8 mouse cellular contexts compared by ENCODE assay signal in genomic region chr3:152209177-152209966, GRCm38 (mm10). TPM values are rescaled to one million over a fixed set of nuclear protein-coding genes. Genes with fewer than 3 reads are reported as not detected.
DNase-seq lines count a peak whose midpoint lies in the region; ATAC-seq and TF ChIP-seq lines count a peak whose summit lies in the region.

No protein-coding gene starts in this region.

- peak overlapping the region; percentile 99 for H3K4me3 ChIP-seq in embryonic facial prominence, embryonic 10.5 days
- peak overlapping the region; percentile 99 for H3K4me3 ChIP-seq in hindbrain, embryonic 10.5 days
- H3K4me3 ChIP-seq in liver, postnatal 0 days (ENCODE audit: low read depth, low read length), result peak overlapping the region; percentile 93
- peak overlapping the region; percentile 98 for H3K4me3 ChIP-seq in neural tube, embryonic 14.5 days (ENCODE audit: low read depth, low read length)

- H3K4me1 ChIP-seq in embryonic facial prominence, embryonic 10.5 days, result peaks cover 36% of the 10 kb centered on the region
- peaks cover 37% of the 10 kb centered on the region for H3K4me1 ChIP-seq in hindbrain, embryonic 10.5 days (replicated peaks)
- H3K4me1 ChIP-seq in liver, postnatal 0 days (ENCODE audit: insufficient read depth), result peaks cover 19% of the 10 kb centered on the region
- H3K4me1 ChIP-seq in neural tube, embryonic 14.5 days (ENCODE audit: control insufficient read depth, insufficient read depth, low read length), result peaks cover 23% of the 10 kb centered on the region

- peak overlapping the region; percentile 97 for H3K9ac ChIP-seq in liver, postnatal 0 days (replicated peaks)
- H3K9ac ChIP-seq in neural tube, embryonic 14.5 days (replicated peaks; ENCODE audit: low read depth, low read length), result peak overlapping the region; percentile 100

- peak; percentile 28 for ATAC-seq in CD4-positive, CD25-positive, alpha-beta regulatory T cell, adult 4 months
- peak; percentile 64 for ATAC-seq in liver, postnatal 0 days
- ATAC-seq in neural tube, embryonic 14.5 days (ENCODE audit: low read depth), result peak; percentile 42

- H3K36me3 ChIP-seq in embryonic facial prominence, embryonic 10.5 days (replicated peaks), result peaks cover 30% of the 10 kb centered on the region
- H3K36me3 ChIP-seq in hindbrain, embryonic 10.5 days, result peaks cover 28% of the 10 kb centered on the region
- H3K36me3 ChIP-seq in liver, postnatal 0 days (replicated peaks; ENCODE audit: insufficient read depth, low read length), result no peaks in the 10 kb centered on the region
- H3K36me3 ChIP-seq in neural tube, embryonic 14.5 days (ENCODE audit: control insufficient read depth, insufficient read depth, low read length), result no peaks in the 10 kb centered on the region

- 7% methylated on average over 25 of the region's 25 CpGs for WGBS in embryonic facial prominence, embryonic 10.5 days
- WGBS in hindbrain, embryonic 10.5 days, result 10% methylated on average over 25 of the region's 25 CpGs
- WGBS in liver, postnatal 0 days (ENCODE audit: insufficient replicate concordance), result 4% methylated on average over 25 of the region's 25 CpGs
- WGBS in neural tube, embryonic 14.5 days, result 5% methylated on average over 25 of the region's 25 CpGs

- H3K27me3 ChIP-seq in embryonic facial prominence, embryonic 10.5 days (replicated peaks; ENCODE audit: low read depth, poor library complexity, severe bottlenecking), result no peaks in the 10 kb centered on the region
- H3K27me3 ChIP-seq in hindbrain, embryonic 10.5 days (ENCODE audit: insufficient read depth, poor library complexity, severe bottlenecking), result no peaks in the 10 kb centered on the region
- H3K27me3 ChIP-seq in liver, postnatal 0 days (ENCODE audit: insufficient read depth, low read length), result no peaks in the 10 kb centered on the region
- H3K27me3 ChIP-seq in neural tube, embryonic 14.5 days (ENCODE audit: control insufficient read depth, insufficient read depth, low read length), result no peaks in the 10 kb centered on the region

- H3K9me3 ChIP-seq in embryonic facial prominence, embryonic 10.5 days, result no peaks in the 10 kb centered on the region
- no peaks in the 10 kb centered on the region for H3K9me3 ChIP-seq in hindbrain, embryonic 10.5 days
- no peaks in the 10 kb centered on the region for H3K9me3 ChIP-seq in liver, postnatal 0 days (ENCODE audit: low read length)
- no peaks in the 10 kb centered on the region for H3K9me3 ChIP-seq in neural tube, embryonic 14.5 days (ENCODE audit: control insufficient read depth, low read length)

- H3K27ac ChIP-seq in embryonic facial prominence, embryonic 10.5 days (replicated peaks), result peak overlapping the region; percentile 100
- peak overlapping the region; percentile 100 for H3K27ac ChIP-seq in hindbrain, embryonic 10.5 days
- H3K27ac ChIP-seq in liver, postnatal 0 days (ENCODE audit: low read depth), result peak overlapping the region; percentile 99
- H3K27ac ChIP-seq in neural tube, embryonic 14.5 days (ENCODE audit: low read depth, low read length), result peak overlapping the region; percentile 100

- H3K4me2 ChIP-seq in liver, postnatal 0 days (ENCODE audit: low read depth, low read length), result peak overlapping the region; percentile 83
- H3K4me2 ChIP-seq in neural tube, embryonic 14.5 days (ENCODE audit: low read depth, low read length), result peak overlapping the region; percentile 91

- DNase-seq in embryo, embryonic 10 days (ENCODE audit: low spot score), result peak; percentile 72
- DNase-seq in embryo, embryonic 9.5 days (ENCODE audit: extremely low spot score), result no peak
- DNase-seq in embryonic facial prominence, embryonic 10.5 days (ENCODE audit: low spot score), result peak; percentile 72
- peak; percentile 62 for DNase-seq in hindbrain, embryonic 10.5 days (ENCODE audit: low spot score)
- peak; percentile 71 for DNase-seq in liver, postnatal 0 days
- no peak for DNase-seq in left cerebral cortex, adult 8-10 months (ENCODE audit: low spot score in 2 of 2)

- TF ChIP-seq EP300 in liver, postnatal 0 days (IDR thresholded peaks at IDR 0.05; ENCODE audit: low read depth), result no peak

- TF ChIP-seq CTCF in liver, postnatal 0 days (IDR thresholded peaks at IDR 0.05; ENCODE audit: low read depth), result no peak

RNA-seq across cellular contexts. Expression of gene Dnajb4, which starts 0.7 kb away (rescaled TPM):
- polyA plus RNA-seq in CD4-positive, CD25-positive, alpha-beta regulatory T cell, adult 4 months (2017; shearing (Covaris generic)), result 1 to 10 TPM; 8.1 to 10.0 TPM
- polyA plus RNA-seq in embryonic facial prominence, embryonic 10.5 days (2016; fragmentation: Nextera tagmentation; extraction: Ambion mirVana), result 18.5 and 20.1 TPM in 2 replicates
- polyA plus RNA-seq in hindbrain, embryonic 10.5 days (2016; fragmentation: Nextera tagmentation; extraction: Ambion mirVana), result 19.9 and 21.2 TPM in 2 replicates
- 25.9 and 28.8 TPM in 2 replicates for polyA plus RNA-seq in liver, postnatal 0 days (2015; fragmentation: Nextera tagmentation; extraction: Ambion mirVana)
- polyA plus RNA-seq in neural tube, embryonic 14.5 days (2014; fragmentation: Nextera tagmentation; extraction: Ambion mirVana), result 48.6 and 50.4 TPM in 2 replicates
- total RNA-seq in left cerebral cortex, adult 8-10 months (2022), result 10 to 100 TPM; 62.7 to 70.1 (median 65.9) TPM

RNA-seq across cellular contexts. Expression of gene Fubp1, which starts 0.8 kb away (rescaled TPM):
- polyA plus RNA-seq in CD4-positive, CD25-positive, alpha-beta regulatory T cell, adult 4 months (2017; shearing (Covaris generic)), result 100 to 1,000 TPM; 256 to 262 TPM
- 438 and 447 TPM in 2 replicates for polyA plus RNA-seq in embryonic facial prominence, embryonic 10.5 days (2016; fragmentation: Nextera tagmentation; extraction: Ambion mirVana)
- 321 and 408 TPM in 2 replicates for polyA plus RNA-seq in hindbrain, embryonic 10.5 days (2016; fragmentation: Nextera tagmentation; extraction: Ambion mirVana)
- polyA plus RNA-seq in liver, postnatal 0 days (2015; fragmentation: Nextera tagmentation; extraction: Ambion mirVana), result 33.5 and 37.1 TPM in 2 replicates
- 223 and 230 TPM in 2 replicates for polyA plus RNA-seq in neural tube, embryonic 14.5 days (2014; fragmentation: Nextera tagmentation; extraction: Ambion mirVana)
- total RNA-seq in left cerebral cortex, adult 8-10 months (2022), result 100 to 1,000 TPM in 3 of 4 experiments, 10 to 100 TPM in 1; 98.9 to 115 (median 104) TPM

RNA-seq across cellular contexts. Expression of gene Gipc2, which starts 43.3 kb away (rescaled TPM):
- polyA plus RNA-seq in CD4-positive, CD25-positive, alpha-beta regulatory T cell, adult 4 months (2017; shearing (Covaris generic)), result not detected
- 3.6 TPM in 2 replicates for polyA plus RNA-seq in embryonic facial prominence, embryonic 10.5 days (2016; fragmentation: Nextera tagmentation; extraction: Ambion mirVana)
- 2.6 and 2.9 TPM in 2 replicates for polyA plus RNA-seq in hindbrain, embryonic 10.5 days (2016; fragmentation: Nextera tagmentation; extraction: Ambion mirVana)
- polyA plus RNA-seq in liver, postnatal 0 days (2015; fragmentation: Nextera tagmentation; extraction: Ambion mirVana), result 3.5 and 5.0 TPM in 2 replicates
- polyA plus RNA-seq in neural tube, embryonic 14.5 days (2014; fragmentation: Nextera tagmentation; extraction: Ambion mirVana), result 7.7 and 15.2 TPM in 2 replicates
- 1 to 10 TPM; 3.3 to 6.7 (median 5.0) TPM for total RNA-seq in left cerebral cortex, adult 8-10 months (2022)

RNA-seq across cellular contexts. Expression of gene Nexn, which starts 56.8 kb away (rescaled TPM):
- polyA plus RNA-seq in CD4-positive, CD25-positive, alpha-beta regulatory T cell, adult 4 months (2017; shearing (Covaris generic)), result 1 to 10 TPM; 2.0 to 5.2 TPM
- polyA plus RNA-seq in embryonic facial prominence, embryonic 10.5 days (2016; fragmentation: Nextera tagmentation; extraction: Ambion mirVana), result 3.9 and 5.7 TPM in 2 replicates
- polyA plus RNA-seq in hindbrain, embryonic 10.5 days (2016; fragmentation: Nextera tagmentation; extraction: Ambion mirVana), result 2.8 and 5.2 TPM in 2 replicates
- polyA plus RNA-seq in liver, postnatal 0 days (2015; fragmentation: Nextera tagmentation; extraction: Ambion mirVana), result 1.1 and 2.4 TPM in 2 replicates
- polyA plus RNA-seq in neural tube, embryonic 14.5 days (2014; fragmentation: Nextera tagmentation; extraction: Ambion mirVana), result 2.9 TPM in 2 replicates
- total RNA-seq in left cerebral cortex, adult 8-10 months (2022), result 1 to 10 TPM; 6.5 to 9.8 (median 7.7) TPM

Comparison
In these comparisons a context has a peak if more than half of its experiments do, and no peak if none do; other contexts are left out.
1. DNase-seq: peak in embryo, embryonic 10 days (single experiment), embryonic facial prominence, embryonic 10.5 days (single experiment), hindbrain, embryonic 10.5 days (single experiment) and liver, postnatal 0 days (single experiment); none in embryo, embryonic 9.5 days (single experiment) and left cerebral cortex, adult 8-10 months (0 of 2).
2. Peak in every context shown above with its lines, with median percentiles within 50 percentile points of each other: ATAC-seq, H3K27ac ChIP-seq and H3K4me3 ChIP-seq.